Mouse (Mus musculus) liver, embryonic 15.5 days (tissue): ENCODE data around the gene Ndufa6. TPM values are rescaled to one million over a fixed set of nuclear protein-coding genes. Genes with fewer than 3 reads are reported as not detected.

Source experiments
- ATAC-seq: fragments of 200-750 bp; cut with Nextera tagmentation; 2 replicates; pipeline ENCODE4 v1.8.0; 2017; ENCODE audit warnings: moderate number of reproducible peaks, mild to moderate bottlenecking, moderate library complexity; ENCODE audit not compliant: insufficient read depth
- H3K27ac ChIP-seq: fragments of 300-500 bp; sonication (generic); replicated peaks from 2 replicates; pipeline ENCODE4 v1.5.1; 2015; ENCODE audit warnings: mild to moderate bottlenecking, inconsistent platforms
- H3K27me3 ChIP-seq: fragments of 300-500 bp; sonication (generic); 2 replicates; pipeline ENCODE4 v1.6.1; 2015; ENCODE audit warnings: mild to moderate bottlenecking, inconsistent platforms
- H3K36me3 ChIP-seq: fragments of 300-500 bp; sonication (generic); replicated peaks from 2 replicates; pipeline ENCODE4 v1.6.1; 2015; ENCODE audit warnings: moderate library complexity, mild to moderate bottlenecking, inconsistent platforms
- H3K4me1 ChIP-seq: fragments of 300-500 bp; sonication (generic); replicated peaks from 2 replicates; pipeline ENCODE4 v1.6.1; 2015; ENCODE audit warnings: inconsistent platforms
- H3K4me2 ChIP-seq: fragments of 300-500 bp; sonication (generic); 2 replicates; pipeline ENCODE4 v1.6.1; 2015; ENCODE audit warnings: moderate library complexity, mild to moderate bottlenecking, inconsistent platforms
- H3K4me3 ChIP-seq: fragments of 300-500 bp; sonication (generic); replicated peaks from 2 replicates; pipeline ENCODE4 v1.5.1; 2015; ENCODE audit warnings: mild to moderate bottlenecking, inconsistent platforms
- H3K9ac ChIP-seq: fragments of 300-500 bp; sonication (generic); 2 replicates; pipeline ENCODE4 v1.6.1; 2015; ENCODE audit warnings: moderate library complexity, mild to moderate bottlenecking, inconsistent platforms
- H3K9me3 ChIP-seq: fragments of 300-500 bp; sonication (generic); replicated peaks from 2 replicates; pipeline ENCODE4 v1.6.1; 2016; ENCODE audit warnings: inconsistent platforms
- WGBS: fragments of 180-500 bp; shearing (Covaris S2); methylation state at CpG from one replicate; pipeline ENCODE4 v1.1.7; 2015; ENCODE audit warnings: mixed read lengths; ENCODE audit not compliant: insufficient replicate concordance; 5-methylcytosine and 5-hydroxymethylcytosine counted together
- polyA plus RNA-seq: library from polyadenylated mRNA; unstranded; fragments of >200 nt; fragmentation: Nextera tagmentation; extraction: Ambion mirVana; gene quantifications from 2 replicates; pipeline ENCODE4 v1.2.1, GENCODE M21; 2015

Gene Ndufa6
- polyA plus RNA-seq, 1 experiment from 2014 or later: 310 TPM

- Histone ChIP-seq H3K27me3 (no peaks in the 10 kb centered on the region), H3K9me3 (no peaks in the 10 kb centered on the region), H3K36me3 (peaks cover 36% of the 10 kb centered on the region), H3K27ac (peak overlapping the region; percentile 100), H3K9ac (peak overlapping the region; percentile 83), H3K4me3 (peak overlapping the region; percentile 71), H3K4me2 (peak overlapping the region; percentile 84), H3K4me1 (peaks cover 86% of the 10 kb centered on the region)
- ATAC-seq: peak; percentile 30
- 2% methylated on average over 40 of the region's 40 CpGs for WGBS
These were observed 13.1 kb downstream of the Ndufa6 start for GRCm38 (mm10) chr15:82341036-82341501.

GRCm38 (mm10) chr15:82340414-82341035, 13.6 kb downstream of the Ndufa6 start:
- H3K4me2 ChIP-seq: peak overlapping the region; percentile 84
- H3K27me3 ChIP-seq: no peaks in the 10 kb centered on the region
- H3K9ac ChIP-seq: peak overlapping the region; percentile 83
- WGBS: 11% methylated on average over 21 of the region's 21 CpGs
- peaks cover 89% of the 10 kb centered on the region for H3K4me1 ChIP-seq
- peak overlapping the region; percentile 71 for H3K4me3 ChIP-seq
- peak; percentile 13; the same call in 1 of the 2 replicates for ATAC-seq
- peak overlapping the region; percentile 100 for H3K27ac ChIP-seq
- H3K36me3 ChIP-seq: peaks cover 41% of the 10 kb centered on the region
- H3K9me3 ChIP-seq: no peaks in the 10 kb centered on the region

GRCm38 (mm10) chr15:82339634-82340254, 14.4 kb downstream of the Ndufa6 start:
- Histone ChIP-seq H3K4me1 (peaks cover 82% of the 10 kb centered on the region), H3K27me3 (no peaks in the 10 kb centered on the region), H3K9me3 (no peaks in the 10 kb centered on the region), H3K4me2 (peak overlapping the region; percentile 84), H3K4me3 (peak overlapping the region; percentile 71), H3K9ac (peak overlapping the region; percentile 83), H3K36me3 (peaks cover 42% of the 10 kb centered on the region), H3K27ac (peak overlapping the region; percentile 100)
- WGBS: 31% methylated on average over 8 of the region's 8 CpGs
- ATAC-seq: no peak

- H3K9me3 ChIP-seq: no peaks in the 10 kb centered on the region
- peaks cover 42% of the 10 kb centered on the region for H3K36me3 ChIP-seq
- peak overlapping the region; percentile 67 for H3K4me3 ChIP-seq
- peak overlapping the region; percentile 84 for H3K4me2 ChIP-seq
- 38% methylated on average over 10 of the region's 10 CpGs for WGBS
- H3K27me3 ChIP-seq: no peaks in the 10 kb centered on the region
- peaks cover 76% of the 10 kb centered on the region for H3K4me1 ChIP-seq
- ATAC-seq: no peak
- peak overlapping the region; percentile 100 for H3K27ac ChIP-seq
- H3K9ac ChIP-seq: peak overlapping the region; percentile 83
These were observed 15.0 kb downstream of the Ndufa6 start for GRCm38 (mm10) chr15:82339150-82339549.

GRCm38 (mm10) chr15:82338593-82339112, 15.5 kb downstream of the Ndufa6 start, which contains the start of the genes Naga, Pheta2 and Smdt1:
Gene Naga, minus strand, starts transcription at chr15:82338925.
Gene Pheta2, plus strand, starts transcription at chr15:82338942.
Gene Smdt1, plus strand, starts transcription at chr15:82338959.
- Histone ChIP-seq H3K9me3 (no peaks in the 10 kb centered on the region), H3K27ac (peak within 1 kb of the TSS; percentile 100), H3K4me2 (peak within 1 kb of the TSS; percentile 84), H3K36me3 (peaks cover 40% of the 10 kb centered on the region), H3K27me3 (no peaks in the 10 kb centered on the region), H3K9ac (peak within 1 kb of the TSS; percentile 83), H3K4me3 (peak within 1 kb of the TSS; percentile 71), H3K4me1 (peaks cover 71% of the 10 kb centered on the region)
- ATAC-seq: peak; percentile 77
- WGBS: under 1% methylated on average over 41 of the region's 41 CpGs

GRCm38 (mm10) chr15:82337875-82338274, 16.2 kb downstream of the Ndufa6 start:
- H3K4me3 ChIP-seq: peak overlapping the region; percentile 67
- peaks cover 40% of the 10 kb centered on the region for H3K36me3 ChIP-seq
- peaks cover 63% of the 10 kb centered on the region for H3K4me1 ChIP-seq
- no peaks in the 10 kb centered on the region for H3K27me3 ChIP-seq
- no peaks in the 10 kb centered on the region for H3K9me3 ChIP-seq
- 3% methylated on average over 4 of the region's 4 CpGs for WGBS
- H3K4me2 ChIP-seq: peak overlapping the region; percentile 84
- peak overlapping the region; percentile 100 for H3K27ac ChIP-seq
- ATAC-seq: no peak
- H3K9ac ChIP-seq: peak overlapping the region; percentile 66

GRCm38 (mm10) chr15:82336629-82337028, 17.5 kb downstream of the Ndufa6 start:
- H3K4me3 ChIP-seq: peak overlapping the region; percentile 67; the same call in 1 of the 2 replicates
- peaks cover 52% of the 10 kb centered on the region for H3K4me1 ChIP-seq

GRCm38 (mm10) chr15:82335194-82335593, 18.9 kb downstream of the Ndufa6 start:
- Histone ChIP-seq H3K27me3 (no peaks in the 10 kb centered on the region), H3K4me2 (no peak overlapping the region), H3K36me3 (peaks cover 67% of the 10 kb centered on the region), H3K4me3 (no peak overlapping the region), H3K27ac (no peak overlapping the region), H3K4me1 (peaks cover 43% of the 10 kb centered on the region), H3K9me3 (no peaks in the 10 kb centered on the region), H3K9ac (no peak overlapping the region)
- no peak for ATAC-seq
- 89% methylated on average over 4 of the region's 4 CpGs for WGBS

More at GRCm38 (mm10) chr15:82336629-82337028, 17.5 kb downstream of the Ndufa6 start:
- no peak for ATAC-seq
- Histone ChIP-seq H3K36me3 (peaks cover 52% of the 10 kb centered on the region), H3K27me3 (no peaks in the 10 kb centered on the region), H3K9me3 (no peaks in the 10 kb centered on the region), H3K27ac (peak overlapping the region; percentile 19; the same call in 1 of the 2 replicates), H3K9ac (peak overlapping the region; percentile 66; the same call in 1 of the 2 replicates), H3K4me2 (peak overlapping the region; percentile 84)
- 89% methylated on average over 12 of the region's 12 CpGs for WGBS

GRCm38 (mm10) chr15:82325382-82325781, 28.7 kb downstream of the Ndufa6 start:
- Histone ChIP-seq H3K4me2 (no peak overlapping the region), H3K27me3 (peaks cover 4% of the 10 kb centered on the region; the same call in 1 of the 2 replicates), H3K36me3 (peaks cover 19% of the 10 kb centered on the region), H3K9ac (no peak overlapping the region), H3K4me3 (no peak overlapping the region), H3K4me1 (peaks cover 10% of the 10 kb centered on the region), H3K27ac (no peak overlapping the region), H3K9me3 (no peaks in the 10 kb centered on the region)
- ATAC-seq: no peak
- WGBS: 53% methylated on average over 2 of the region's 2 CpGs

- Histone ChIP-seq H3K4me1 (peaks cover 5% of the 10 kb centered on the region; the same call in 1 of the 2 replicates), H3K9ac (no peak overlapping the region), H3K9me3 (no peaks in the 10 kb centered on the region), H3K4me3 (no peak overlapping the region), H3K27ac (no peak overlapping the region), H3K4me2 (no peak overlapping the region), H3K36me3 (no peaks in the 10 kb centered on the region), H3K27me3 (peaks cover 4% of the 10 kb centered on the region; the same call in 1 of the 2 replicates)
- 76% methylated on average over 8 of the region's 8 CpGs for WGBS
- ATAC-seq: no peak
These were observed 31.9 kb downstream of the Ndufa6 start for GRCm38 (mm10) chr15:82322195-82322594.

- no peak overlapping the region for H3K9ac ChIP-seq
- ATAC-seq: no peak
- 49% methylated on average over 1 of the region's 1 CpGs for WGBS
These were observed 34.5 kb downstream of the Ndufa6 start for GRCm38 (mm10) chr15:82319613-82320012.

More at GRCm38 (mm10) chr15:82319613-82320012, 34.5 kb downstream of the Ndufa6 start:
- no peak overlapping the region for H3K27ac ChIP-seq
- no peaks in the 10 kb centered on the region for H3K4me1 ChIP-seq
- no peaks in the 10 kb centered on the region for H3K36me3 ChIP-seq
- H3K4me3 ChIP-seq: no peak overlapping the region
- no peaks in the 10 kb centered on the region for H3K9me3 ChIP-seq
- peaks cover 4% of the 10 kb centered on the region; the same call in 1 of the 2 replicates for H3K27me3 ChIP-seq
- no peak overlapping the region for H3K4me2 ChIP-seq
